Mouse (Mus musculus): ENCODE results near the gene Myf6. TPM values are rescaled to one million over a fixed set of nuclear protein-coding genes. Genes with fewer than 3 reads are reported as not detected.

The Myf6 gene
- not detected for total RNA-seq (2022)

DNA sequence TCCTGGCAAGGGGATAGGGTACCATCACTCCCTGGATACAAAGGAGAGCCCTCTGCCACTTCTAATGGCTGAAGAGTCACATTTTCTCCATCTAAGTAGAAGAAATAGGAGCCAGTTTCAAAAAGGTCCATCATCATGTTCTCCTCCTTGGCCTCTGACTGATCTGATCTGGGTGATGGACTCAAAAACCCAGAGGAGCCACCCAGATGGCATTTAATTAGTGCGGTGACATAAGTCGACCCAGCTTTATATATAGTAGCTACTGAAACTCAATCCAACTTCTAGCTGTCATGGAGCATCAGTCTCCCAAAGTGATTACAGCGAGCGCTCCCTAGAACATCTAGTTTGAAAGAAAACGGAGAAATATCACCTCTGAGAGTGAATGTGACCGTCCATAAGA, at the start of gene Myf6:
Gene Myf6 (minus strand): TSS at position 170 of the 400 bp plus-strand sequence.
- no peak for DNase-seq (ENCODE audit: low spot score)

DNA sequence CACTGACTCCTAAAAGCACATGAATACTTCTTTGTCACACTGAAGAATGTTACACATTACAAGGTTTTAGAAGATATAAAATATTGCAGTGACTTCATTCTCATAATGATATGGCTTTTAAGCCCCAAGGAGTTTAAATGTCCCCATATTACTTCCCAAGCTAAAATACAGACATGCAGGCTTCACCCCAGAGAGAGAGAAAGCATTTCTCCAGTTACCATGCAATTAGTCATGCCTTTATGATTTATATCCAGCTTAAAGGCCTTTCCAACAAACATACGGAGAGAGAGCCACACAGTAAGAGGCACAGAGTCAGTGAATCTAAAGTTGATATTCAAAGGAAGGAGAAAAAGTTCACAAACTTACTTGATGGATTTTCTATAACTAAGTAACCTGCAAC, 48.5 kb upstream of the Myf6 start:
- no peak for DNase-seq (ENCODE audit: low spot score)

DNA sequence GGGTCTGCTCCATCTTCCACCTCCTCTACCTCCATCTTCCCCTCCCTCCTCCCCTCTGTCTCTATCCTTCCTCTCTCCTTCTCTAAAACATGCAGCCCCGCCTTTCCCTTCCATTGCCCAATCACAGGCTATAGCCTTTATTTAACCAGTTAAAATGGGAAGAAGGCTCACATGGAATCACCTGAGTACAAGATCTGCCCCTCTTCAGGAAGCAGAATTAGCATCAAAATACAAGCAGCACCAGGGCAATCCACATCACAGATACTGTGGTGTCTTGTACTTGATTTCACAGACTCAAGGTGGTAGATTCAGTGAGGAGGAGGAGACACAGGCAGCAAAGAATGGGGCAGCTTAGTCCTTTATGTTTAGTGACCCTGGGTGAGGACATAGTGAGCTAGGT, 34.2 kb upstream of the Myf6 start:
- no peak for DNase-seq (ENCODE audit: low spot score)

DNA sequence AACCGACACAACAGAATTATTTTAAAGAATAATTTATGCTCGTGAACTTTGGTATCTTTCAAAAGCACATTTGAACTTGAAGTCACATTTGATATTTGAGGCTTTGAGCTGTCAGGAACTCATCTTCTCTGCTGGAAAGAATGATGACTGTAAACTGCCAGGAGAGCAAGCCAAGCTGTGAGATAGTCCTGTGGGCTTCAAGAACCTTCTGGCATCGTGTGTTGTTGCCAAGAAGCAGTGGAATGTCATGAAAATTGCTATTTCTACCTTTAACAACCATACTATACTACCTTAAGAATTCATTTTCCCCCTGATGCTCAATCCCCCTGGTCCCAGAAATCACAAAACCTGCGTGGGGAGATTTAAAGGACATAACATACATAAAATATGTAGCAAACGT, 24.7 kb upstream of the Myf6 start:
- DNase-seq (ENCODE audit: low spot score), result no peak

DNA sequence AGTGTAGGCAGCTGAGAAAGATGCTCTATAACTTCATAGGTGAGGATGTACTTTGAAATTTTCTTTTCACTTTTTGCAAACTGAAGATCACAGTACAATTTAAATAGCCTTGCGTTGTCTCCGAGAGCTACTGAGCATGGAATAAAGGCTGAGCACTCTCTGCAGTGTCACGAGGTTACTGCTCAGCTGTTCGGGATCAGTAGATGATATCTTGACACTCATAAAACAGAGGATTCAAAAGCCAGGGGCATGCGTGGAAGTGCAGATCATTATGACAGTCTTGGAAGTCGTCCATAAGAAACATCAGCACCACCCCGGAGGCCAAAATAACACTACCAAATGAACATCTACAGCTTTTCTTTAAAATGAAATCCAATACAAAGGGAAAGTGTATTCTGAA, 22.1 kb upstream of the Myf6 start:
- no peak for DNase-seq (ENCODE audit: low spot score)

DNA sequence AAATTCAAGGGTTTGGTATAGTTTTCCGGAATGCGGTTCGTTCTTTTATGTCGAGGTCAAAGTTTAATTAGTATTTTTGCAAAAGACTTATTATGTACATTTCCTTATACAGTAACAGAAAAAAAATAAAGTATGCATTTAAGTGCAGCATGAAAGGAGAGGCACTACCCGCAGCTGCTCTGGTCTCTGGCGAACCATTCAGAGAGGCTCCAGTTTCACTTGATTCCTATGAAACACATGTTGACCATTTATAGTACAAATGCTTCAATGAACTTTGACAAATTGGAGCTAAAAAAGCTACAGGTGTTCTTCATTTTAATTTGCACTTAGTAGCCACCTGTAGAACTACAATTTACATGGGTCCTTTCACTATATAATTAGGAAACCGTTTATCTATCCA, 20.2 kb upstream of the Myf6 start:
- no peak for DNase-seq (ENCODE audit: low spot score)

DNA sequence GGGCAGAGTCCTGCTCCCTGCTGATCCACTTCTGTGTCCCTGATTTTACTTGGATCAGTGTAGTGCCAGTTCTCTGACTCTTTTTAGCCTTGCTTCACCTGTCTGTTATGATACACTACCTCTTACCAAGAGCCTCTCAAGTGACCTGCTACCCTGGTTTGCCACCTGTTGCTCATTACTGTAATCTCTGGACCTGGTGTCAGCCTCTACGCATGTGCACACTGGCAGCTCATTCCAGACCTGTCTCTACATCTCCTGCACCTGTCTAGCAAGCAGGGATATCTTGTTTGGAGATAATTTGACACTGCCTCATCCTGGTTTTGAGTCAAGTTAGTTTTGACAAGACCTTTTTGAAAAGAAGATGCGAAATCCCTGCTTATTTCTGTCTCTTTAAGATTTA, 11.9 kb upstream of the Myf6 start:
- DNase-seq (ENCODE audit: low spot score), result no peak

DNA sequence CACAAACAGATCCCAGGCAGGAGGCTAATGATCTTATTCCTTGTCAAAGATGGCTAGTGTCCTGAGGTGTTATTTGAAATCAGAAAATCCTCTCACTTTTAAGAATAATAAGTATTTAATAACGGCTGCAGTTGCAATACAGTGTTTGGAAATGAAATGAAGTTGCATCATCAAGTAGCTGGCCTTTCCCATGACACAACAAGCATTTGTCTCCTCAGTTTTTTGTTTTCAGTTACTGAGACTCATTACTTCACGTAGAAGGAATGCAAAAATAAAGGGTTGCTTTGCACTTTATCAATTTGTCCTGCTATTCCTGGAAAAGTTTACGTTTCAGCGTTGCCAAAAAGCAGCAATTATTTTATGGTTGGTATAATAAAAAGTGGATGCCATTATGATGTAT, 8.9 kb upstream of the Myf6 start:
- DNase-seq (ENCODE audit: low spot score), result peak; percentile 28

DNA sequence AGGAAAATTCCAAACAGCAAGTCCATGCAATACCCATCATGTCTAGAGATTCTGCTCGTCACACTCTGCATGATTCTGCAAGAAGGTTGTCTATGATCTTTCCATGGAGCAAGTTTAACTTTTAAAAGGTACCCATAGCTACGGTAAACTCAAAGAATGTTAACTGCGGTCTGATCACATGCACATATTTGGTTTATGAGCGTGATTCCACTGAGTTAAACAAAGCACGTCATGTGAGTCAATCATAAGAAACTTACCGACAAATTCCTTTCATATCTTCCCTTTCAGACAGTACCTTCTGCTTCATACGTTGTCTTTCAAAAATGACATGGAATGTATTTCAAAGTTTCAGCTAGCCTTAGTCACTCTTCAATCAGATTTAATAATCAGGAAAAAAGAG, 7.7 kb upstream of the Myf6 start:
- no peak for DNase-seq (ENCODE audit: low spot score)

DNA sequence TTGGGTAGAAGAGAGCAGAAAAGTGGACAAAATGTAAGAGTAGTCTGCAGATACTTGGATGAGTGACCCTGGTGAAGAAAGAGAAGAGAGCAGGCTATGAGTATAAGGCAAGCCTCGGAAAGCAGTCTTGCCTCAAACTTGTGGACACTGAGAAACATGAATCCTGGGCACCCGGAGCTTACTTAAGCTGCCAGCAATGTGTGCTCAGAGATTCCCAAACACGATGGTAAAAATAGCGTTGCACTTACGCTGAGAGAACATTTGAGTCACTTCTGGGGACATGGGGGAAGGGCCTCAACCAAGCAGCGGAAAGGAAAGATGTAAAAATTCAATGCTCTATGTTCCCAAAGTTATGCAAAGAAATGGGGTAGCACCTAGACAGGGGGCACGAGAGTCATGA, 5.1 kb upstream of the Myf6 start:
- peak; percentile 25 for DNase-seq (ENCODE audit: low spot score)

DNA sequence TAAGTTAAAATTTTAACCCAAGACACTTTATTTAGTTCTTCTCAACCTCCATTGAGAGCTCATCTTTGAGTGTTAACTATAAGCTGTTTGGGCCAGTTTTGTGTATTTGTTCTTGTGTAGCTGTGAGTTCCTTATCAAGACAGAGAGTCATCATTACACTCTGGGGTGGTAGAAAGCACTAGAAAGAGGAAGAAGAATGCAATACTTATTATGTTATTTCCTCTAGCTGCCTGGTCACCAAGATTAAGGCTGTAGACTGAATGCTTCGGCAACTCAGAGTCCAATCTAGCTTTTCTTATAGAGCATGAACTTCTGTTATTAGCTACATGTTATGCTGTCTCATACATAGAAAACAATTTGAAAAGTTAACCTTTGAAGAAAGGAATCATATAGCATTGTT, 1.9 kb upstream of the Myf6 start:
- no peak for DNase-seq (ENCODE audit: low spot score)

DNA sequence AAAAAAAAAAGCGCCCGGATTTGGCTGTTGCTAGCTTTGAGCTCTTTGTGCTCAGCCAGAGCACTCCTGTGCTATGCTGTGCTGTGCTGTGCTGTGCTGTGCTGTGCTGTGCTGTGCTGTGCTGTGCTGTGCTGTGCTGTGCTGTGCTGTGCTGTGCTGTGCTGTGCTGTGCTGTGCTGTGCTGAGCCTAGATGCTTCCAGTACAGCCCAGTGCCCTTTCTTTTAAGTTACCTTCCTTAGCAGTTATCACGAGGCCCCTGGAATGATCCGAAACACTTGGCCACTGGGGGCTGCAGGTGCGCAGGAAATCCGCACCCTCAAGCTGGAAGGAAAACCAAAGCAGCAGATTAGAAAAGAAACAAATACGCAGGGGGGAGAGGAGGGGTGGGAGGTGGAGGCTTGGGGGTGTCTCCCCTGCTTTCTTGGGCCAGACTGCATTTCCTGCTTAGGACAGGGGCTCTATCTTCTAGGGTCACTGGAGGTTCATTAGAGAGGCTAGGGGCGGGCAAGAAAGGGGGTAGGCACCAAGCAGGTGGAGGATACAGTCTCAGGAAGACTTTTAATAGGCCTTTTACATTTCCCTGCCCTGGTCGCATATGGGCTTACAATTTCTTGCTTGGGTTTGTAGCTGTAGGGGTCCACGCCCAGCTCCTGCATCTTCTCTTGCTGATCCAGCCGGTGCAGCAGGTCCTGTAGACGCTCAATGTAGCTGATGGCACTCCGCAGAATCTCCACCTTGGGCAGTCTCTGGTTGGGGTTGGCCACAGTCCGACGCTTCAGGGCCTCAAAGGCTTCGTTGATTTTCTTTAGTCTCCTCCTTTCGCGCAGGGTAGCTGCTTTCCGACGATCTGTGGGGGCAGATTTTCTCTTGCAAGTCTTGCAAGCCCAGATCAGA, 710 bp downstream of the Myf6 start:
- DNase-seq (ENCODE audit: low spot score), result no peak

DNA sequence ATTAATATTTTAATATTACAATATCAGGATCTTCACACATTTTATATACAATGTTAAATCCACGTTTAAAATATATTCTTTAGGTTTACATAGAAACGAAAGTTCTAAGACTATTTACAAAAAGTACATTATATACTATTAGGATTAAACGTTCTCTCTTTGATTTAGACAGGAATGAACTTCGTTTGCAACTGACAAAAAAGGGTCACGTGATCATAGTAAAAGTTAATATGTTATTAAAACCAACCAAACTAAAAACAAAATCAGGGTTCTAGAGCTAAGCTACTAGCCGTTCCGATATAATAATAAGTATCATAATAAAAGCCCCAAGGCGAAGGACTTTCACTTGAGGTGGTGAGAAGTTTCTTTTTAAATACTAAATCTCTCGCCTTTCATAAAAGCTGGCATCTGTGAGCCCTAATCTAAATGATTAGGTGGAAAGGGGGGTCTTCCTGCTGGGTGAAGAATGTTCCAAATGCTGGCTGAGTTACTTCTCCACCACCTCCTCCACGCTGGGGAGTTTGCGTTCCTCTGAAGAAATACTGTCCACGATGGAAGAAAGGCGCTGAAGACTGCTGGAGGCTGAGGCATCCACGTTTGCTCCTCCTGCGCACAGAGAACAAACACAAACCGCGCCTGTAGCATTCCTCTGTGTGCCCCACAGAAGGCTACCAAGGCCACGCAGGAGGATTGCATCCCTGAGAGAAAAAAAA, 1.5 kb downstream of the Myf6 start:
- DNase-seq (ENCODE audit: low spot score), result no peak

DNA sequence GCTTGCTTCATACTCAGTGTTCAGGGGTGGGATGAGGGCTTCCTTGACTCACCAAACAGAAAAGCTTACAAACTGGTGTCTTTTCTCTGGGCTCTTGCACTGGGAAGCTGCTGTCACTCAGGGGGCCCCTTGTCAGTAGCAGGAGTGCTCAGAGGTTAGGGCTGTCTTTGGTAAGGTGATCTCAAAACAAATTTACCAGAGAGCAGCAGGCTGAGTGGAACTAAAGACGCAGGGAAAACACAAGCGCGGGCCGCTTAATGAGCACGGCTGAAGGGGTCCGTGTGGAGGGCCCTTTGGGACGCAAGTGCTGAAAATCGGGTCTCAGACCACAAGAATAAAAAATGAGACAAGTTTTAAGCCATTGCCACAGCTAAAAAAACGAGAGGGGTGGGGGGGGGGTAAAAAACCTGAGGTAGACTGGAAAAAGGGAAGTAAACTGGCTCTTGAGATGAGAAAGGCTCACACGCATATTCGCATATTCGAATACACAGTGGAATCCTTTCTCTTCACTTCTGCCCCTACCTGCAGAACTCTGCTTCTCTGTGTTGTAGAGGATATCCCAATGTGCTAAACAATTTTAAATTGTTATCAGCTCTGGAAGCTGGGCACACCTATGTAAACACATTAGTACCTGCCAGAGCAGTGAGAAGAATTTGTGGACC, 5.8 kb downstream of the Myf6 start:
- DNase-seq (ENCODE audit: low spot score), result no peak

DNA sequence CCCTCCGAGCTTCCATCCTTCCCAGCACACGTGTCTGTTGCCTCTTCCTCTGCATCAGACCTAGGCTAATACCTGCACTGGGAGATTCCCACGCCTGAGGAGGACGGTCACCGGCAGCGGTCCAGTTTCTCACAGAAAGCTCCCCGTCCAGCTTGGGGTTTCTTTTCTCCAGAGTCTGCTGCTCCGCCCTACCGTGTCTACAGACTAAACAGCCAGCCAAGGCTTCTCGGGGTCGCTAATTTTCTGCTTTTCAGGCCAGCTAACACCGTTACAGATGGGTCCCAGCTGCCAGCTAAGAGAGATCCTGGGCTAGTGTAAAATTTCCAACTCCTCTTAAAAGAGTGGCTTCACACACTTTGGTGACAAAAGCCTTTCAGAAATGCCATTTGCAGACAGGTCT, 7.8 kb downstream of the Myf6 start:
- no peak for DNase-seq (ENCODE audit: low spot score)

DNA sequence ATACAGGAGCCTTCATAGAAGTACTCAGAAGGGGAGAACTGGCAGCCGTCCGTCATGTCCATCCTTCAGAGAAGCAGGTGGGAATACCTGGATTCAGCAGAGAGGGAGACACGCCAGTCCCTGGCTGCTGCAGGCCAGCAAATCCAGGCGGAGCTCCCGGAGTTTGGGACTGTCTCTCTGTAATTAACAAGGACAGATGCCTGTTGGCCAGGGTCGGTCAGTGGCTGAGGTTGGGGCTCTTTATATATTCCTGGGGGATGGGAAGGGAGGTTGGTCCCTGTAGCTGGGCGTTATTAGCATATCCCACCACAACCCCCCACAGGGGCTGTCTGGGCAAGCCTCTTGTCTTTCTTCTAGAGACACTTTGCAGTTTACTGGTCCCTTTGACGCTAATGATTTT, 8.7 kb downstream of the Myf6 start, which contains the start of gene Myf5:
Gene Myf5 (minus strand): TSS at position 265 of the 400 bp plus-strand sequence.
- no peak for DNase-seq (ENCODE audit: low spot score)

DNA sequence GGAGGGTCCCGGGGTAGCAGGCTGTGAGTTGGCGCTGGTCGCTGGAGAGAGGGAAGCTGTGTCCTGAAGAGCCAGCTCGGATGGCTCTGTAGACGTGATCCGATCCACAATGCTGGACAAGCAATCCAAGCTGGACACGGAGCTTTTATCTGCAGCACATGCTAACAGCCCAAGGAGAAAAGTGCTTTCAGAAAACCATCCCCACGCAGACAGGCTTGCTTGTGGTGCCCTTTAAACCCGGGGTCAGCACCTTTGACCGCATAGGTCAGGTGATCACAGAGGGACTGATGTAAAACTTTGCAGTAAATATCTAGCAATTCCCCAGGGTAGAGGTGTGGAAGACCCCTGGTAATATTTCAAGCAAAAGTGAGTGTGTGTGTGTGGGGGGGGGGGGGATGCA, 10.5 kb downstream of the Myf6 start:
- no peak for DNase-seq (ENCODE audit: low spot score)

DNA sequence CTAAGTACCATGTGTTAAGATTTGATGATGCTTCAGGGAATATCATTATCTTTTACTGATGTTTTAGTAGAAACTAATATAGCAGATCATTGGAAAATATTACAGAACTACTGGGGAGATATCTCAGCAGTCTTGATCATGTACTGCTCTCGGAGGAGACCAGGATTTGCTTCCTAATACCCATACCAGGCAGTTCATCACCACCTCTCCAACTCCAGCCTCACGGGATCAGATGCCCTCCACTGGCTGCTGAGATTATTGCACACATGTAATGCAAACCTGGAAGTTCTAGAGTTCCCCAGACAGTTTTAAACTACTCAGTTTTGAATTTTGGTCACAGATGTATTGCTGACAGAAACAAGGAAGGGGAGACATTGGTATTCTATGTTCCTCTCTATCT, 21.0 kb downstream of the Myf6 start:
- DNase-seq (ENCODE audit: low spot score), result no peak

DNA sequence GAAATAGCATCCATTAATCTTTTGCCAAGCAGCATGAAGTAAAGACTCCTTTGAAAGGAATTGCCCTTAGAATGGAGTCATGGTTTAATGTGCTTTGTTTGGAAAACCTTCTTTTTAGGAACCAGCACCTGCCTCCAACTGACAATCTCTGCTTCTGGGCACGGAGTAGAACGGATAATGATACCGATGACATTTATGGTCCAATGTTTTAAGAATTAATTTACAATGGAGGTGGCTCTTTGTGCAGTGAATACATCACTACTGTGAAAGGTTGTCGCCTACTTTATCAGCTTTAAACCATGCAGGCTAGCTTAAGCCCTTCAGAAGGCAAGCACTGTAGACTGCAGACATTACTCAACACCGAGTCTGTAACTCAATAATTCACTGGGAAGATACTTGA, 22.8 kb downstream of the Myf6 start:
- no peak for DNase-seq (ENCODE audit: low spot score)

DNA sequence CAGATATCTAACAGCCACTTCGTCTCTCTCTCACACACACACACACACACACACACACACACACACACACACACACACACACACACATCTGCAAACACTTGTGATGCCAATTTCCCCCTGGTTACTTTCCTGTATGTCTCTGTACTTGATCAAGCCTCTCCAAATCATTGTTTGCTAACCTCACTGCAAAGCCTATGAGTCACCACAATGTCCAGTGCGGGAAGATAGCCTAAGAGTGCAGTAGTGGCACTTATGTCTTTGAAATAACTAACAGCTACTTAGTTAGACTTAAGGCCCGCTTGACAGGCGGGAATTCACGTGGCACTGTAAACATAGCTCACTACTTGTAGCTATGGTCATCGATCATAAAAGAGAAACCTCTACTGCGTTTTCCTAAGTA, 26.7 kb downstream of the Myf6 start:
- no peak for DNase-seq (ENCODE audit: low spot score)

DNA sequence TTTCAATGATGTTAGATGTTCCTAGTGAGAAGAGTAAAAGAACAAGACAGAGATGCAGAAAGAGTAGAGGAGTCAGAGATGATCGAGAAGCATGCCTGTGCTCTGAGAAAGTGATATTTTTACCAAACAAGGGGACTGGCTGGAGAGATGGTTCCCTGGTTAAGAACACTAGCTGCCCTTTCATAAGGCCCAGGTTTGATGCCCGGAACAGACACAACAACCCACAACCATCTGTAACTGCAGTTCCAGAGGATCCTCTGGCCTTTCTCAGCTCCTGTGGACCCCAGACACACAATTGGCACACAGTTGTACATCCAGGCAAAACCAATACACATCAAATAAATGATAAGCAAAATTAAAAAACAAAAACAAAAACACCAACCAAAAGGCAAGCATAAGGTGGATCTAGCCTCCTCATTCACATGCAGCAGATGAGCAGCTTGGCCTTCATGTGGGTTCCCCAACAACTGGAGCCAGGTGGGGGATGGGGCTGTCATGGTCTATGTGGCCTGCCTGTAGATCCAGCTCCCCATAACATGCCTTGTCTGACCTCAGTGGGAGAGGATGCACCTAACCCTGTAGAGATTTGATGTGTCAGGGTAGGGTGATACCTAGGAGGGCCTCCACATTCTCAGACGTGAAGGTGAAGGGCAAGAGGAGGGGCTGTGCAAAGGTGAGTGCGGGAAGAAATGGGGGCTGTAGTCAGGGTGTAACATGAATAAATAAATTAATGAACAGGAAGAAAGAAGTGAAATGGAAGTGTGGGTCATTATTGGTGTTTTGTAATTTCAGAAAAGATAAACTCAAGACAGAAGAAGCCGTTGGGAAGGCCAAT, 44.8 kb downstream of the Myf6 start:
- DNase-seq (ENCODE audit: low spot score), result no peak

Data from heart, adult 8-10 months (tissue).